Mouse (Mus musculus) cerebellum, adult 2 months (tissue): ENCODE measurements around the gene Olfr1392.

Experiments
- CTCF ChIP-seq: fragments of 200-500 bp; IDR thresholded peaks from 2 replicates; pipeline ENCODE4 v1.5.1; 2011; ENCODE audit warnings: low read depth, mild to moderate bottlenecking, control low read depth, low read length, moderate library complexity, borderline replicate concordance; ENCODE audit not compliant: insufficient read depth
- POLR2A ChIP-seq: fragments of 200-500 bp; IDR thresholded peaks from 2 replicates; pipeline ENCODE4 v1.6.1; 2011; ENCODE audit warnings: low read length, control low read depth, borderline replicate concordance; ENCODE audit not compliant: insufficient read depth

DNA sequence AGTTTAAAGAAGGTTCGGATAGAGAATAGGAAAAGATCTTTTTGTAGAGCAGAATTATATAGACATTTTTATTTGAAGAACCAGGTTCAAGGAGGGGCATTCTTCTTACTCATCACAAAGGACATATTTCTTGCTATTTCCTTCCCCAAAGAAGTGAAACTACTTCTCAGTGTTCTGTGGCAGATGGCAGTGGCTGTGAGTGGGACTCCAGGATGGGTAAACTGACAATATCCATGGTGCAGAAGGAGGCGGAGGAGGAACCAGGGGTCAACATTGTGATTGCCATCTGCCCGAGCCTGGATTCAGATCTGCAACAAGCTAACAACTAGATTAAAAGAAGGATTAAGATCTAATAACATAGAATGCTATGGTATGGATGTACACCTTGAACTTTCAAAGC is 41.6 kb downstream of the Olfr1392 start:
- TF ChIP-seq POLR2A (no peak), CTCF (no peak)
